Mouse (Mus musculus) heart, postnatal 0 days (tissue): ENCODE data around the gene Strn3. TPM values are rescaled to one million over a fixed set of nuclear protein-coding genes. Genes with fewer than 3 reads are reported as not detected.

ENCODE experiments used
- ATAC-seq: fragments of 200-750 bp; cut with Nextera tagmentation; 2 replicates; pipeline ENCODE4 v1.8.0; 2017; ENCODE audit warnings: low read depth, moderate number of reproducible peaks, moderate library complexity; ENCODE audit not compliant: insufficient read depth
- DNase-seq: peaks from one replicate; pipeline ENCODE4 v3.0.0-alpha.2; 2016; ENCODE audit warnings: low spot score
- H3K27ac ChIP-seq: fragments of 300-500 bp; sonication (generic); 2 replicates; pipeline ENCODE4 v1.5.1; 2014; ENCODE audit warnings: low read depth, mild to moderate bottlenecking
- H3K27me3 ChIP-seq: fragments of 300-500 bp; sonication (generic); 2 replicates; pipeline ENCODE4 v1.6.1; 2014; ENCODE audit warnings: low read length, mixed read lengths; ENCODE audit not compliant: control insufficient read depth, insufficient read depth
- H3K36me3 ChIP-seq: fragments of 300-500 bp; sonication (generic); replicated peaks from 2 replicates; pipeline ENCODE4 v1.6.1; 2014; ENCODE audit warnings: low read length, mixed read lengths; ENCODE audit not compliant: control insufficient read depth, insufficient read depth
- H3K4me1 ChIP-seq: fragments of 300-500 bp; sonication (generic); 2 replicates; pipeline ENCODE4 v1.6.1; 2014; ENCODE audit warnings: antibody characterized with exemption; ENCODE audit not compliant: control insufficient read depth, insufficient read depth
- H3K4me2 ChIP-seq: fragments of 300-500 bp; sonication (generic); 2 replicates; pipeline ENCODE4 v1.6.1; 2014; ENCODE audit warnings: low read depth, mild to moderate bottlenecking, low read length, moderate library complexity
- H3K4me3 ChIP-seq: fragments of 300-500 bp; sonication (generic); 2 replicates; pipeline ENCODE4 v1.5.1; 2014; ENCODE audit warnings: low read depth, low read length
- H3K9ac ChIP-seq: fragments of 300-500 bp; sonication (generic); replicated peaks from 2 replicates; pipeline ENCODE4 v1.6.1; 2014; ENCODE audit warnings: low read depth, low read length, mixed read lengths
- H3K9me3 ChIP-seq: fragments of 300-500 bp; sonication (generic); replicated peaks from 2 replicates; pipeline ENCODE4 v1.6.1; 2016; ENCODE audit warnings: low read length; ENCODE audit not compliant: control insufficient read depth
- CTCF ChIP-seq: IDR thresholded peaks from 2 replicates; pipeline ENCODE4 v1.5.1; 2016; ENCODE audit warnings: antibody characterized with exemption, control low read depth, low read depth
- EP300 ChIP-seq: IDR thresholded peaks from 2 replicates; pipeline ENCODE4 v1.6.1; 2016; ENCODE audit warnings: antibody characterized with exemption, low read depth
- WGBS: fragments of 180-500 bp; shearing (Covaris S2); extraction: QIAGEN DNeasy Blood & Tissue Kit; methylation state at CpG from one replicate; pipeline ENCODE4 v1.1.7; 2014; 5-methylcytosine and 5-hydroxymethylcytosine counted together
- polyA plus RNA-seq: library from polyadenylated mRNA; unstranded; fragments of >200 nt; fragmentation: Nextera tagmentation; extraction: Ambion mirVana; gene quantifications from 2 replicates; pipeline ENCODE4 v1.2.1, GENCODE M21; 2015
- total RNA-seq: library from RNA; depleted of rRNA; stranded (reverse); fragments of >200 nt; gene quantifications from 2 replicates; pipeline ENCODE4 v1.2.3, GENCODE M21; 2014; ENCODE audit warnings: low replicate concordance; rRNA removed

The Strn3 gene
- total RNA-seq (69.6 and 73.5 TPM in 2 replicates), polyA plus RNA-seq (37.1 and 37.4 TPM in 2 replicates)

GRCm38 (mm10) chr12:51691845-51692632, at the start of gene Strn3:
Gene Strn3 (minus strand): TSS chr12:51691897.
- Histone ChIP-seq H3K4me2 (peak within 1 kb of the TSS; percentile 88), H3K4me3 (peak within 1 kb of the TSS; percentile 96), H3K27me3 (no peaks in the 10 kb centered on the region), H3K9me3 (no peaks in the 10 kb centered on the region), H3K36me3 (no peaks in the 10 kb centered on the region), H3K9ac (peak within 1 kb of the TSS; percentile 99), H3K27ac (peak within 1 kb of the TSS; percentile 100), H3K4me1 (peaks cover 25% of the 10 kb centered on the region)
- DNase-seq (peak; percentile 99), ATAC-seq (peak; percentile 94)
- TF ChIP-seq EP300 = peak; percentile 55; the same call in 1 of the 2 replicates
- TF ChIP-seq CTCF = no peak
- under 1% methylated on average over 46 of the region's 56 CpGs for WGBS

GRCm38 (mm10) chr12:51736807-51737206, 45.1 kb upstream of the Strn3 start:
- no peaks in the 10 kb centered on the region for H3K36me3 ChIP-seq
- no peak for ATAC-seq
- H3K27ac ChIP-seq = no peak overlapping the region; the same call in 1 of the 2 replicates
- 0 out of 2 replicates have a peak overlapping the region, but pooled peaks have one; percentile 25 for H3K9ac ChIP-seq
- DNase-seq = no peak
- TF ChIP-seq EP300 (no peak), CTCF (no peak)
- no peaks in the 10 kb centered on the region for H3K9me3 ChIP-seq
- H3K27me3 ChIP-seq = no peaks in the 10 kb centered on the region
- no peak overlapping the region for H3K4me3 ChIP-seq
- WGBS = 85% methylated on average over 1 of the region's 1 CpGs
- H3K4me1 ChIP-seq = peaks cover 17% of the 10 kb centered on the region
- no peak overlapping the region for H3K4me2 ChIP-seq

DNA sequence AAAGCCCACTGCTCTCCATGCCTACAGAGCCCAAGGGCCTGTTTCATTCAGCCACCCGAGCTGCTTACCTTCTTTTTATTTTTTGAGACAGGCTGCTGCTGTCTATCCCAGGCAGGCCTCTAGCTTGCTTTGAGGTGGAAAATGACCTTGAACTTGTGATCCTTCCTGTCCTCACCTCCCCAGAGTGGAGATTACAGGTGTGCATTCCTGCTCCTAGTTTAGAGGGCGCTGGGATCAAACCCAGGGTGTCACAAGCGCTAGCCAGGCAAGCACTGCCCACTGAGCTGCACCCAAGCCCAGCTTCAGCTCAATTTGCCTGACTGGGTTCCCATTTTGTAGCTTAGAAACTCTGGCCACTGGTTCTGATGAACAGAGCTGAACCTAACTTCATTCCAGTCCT, 44.7 kb upstream of the Strn3 start:
- Histone ChIP-seq H3K27me3 (no peaks in the 10 kb centered on the region), H3K27ac (peak overlapping the region; percentile 66), H3K4me3 (no peak overlapping the region), H3K4me2 (no peak overlapping the region), H3K4me1 (peaks cover 17% of the 10 kb centered on the region), H3K9me3 (no peaks in the 10 kb centered on the region), H3K9ac (0 out of 2 replicates have a peak overlapping the region, but pooled peaks have one; percentile 25), H3K36me3 (no peaks in the 10 kb centered on the region)
- 34% methylated on average over 3 of the region's 3 CpGs for WGBS
- TF ChIP-seq EP300 (no peak), CTCF (no peak)
- DNase-seq (no peak), ATAC-seq (no peak)

GRCm38 (mm10) chr12:51735840-51736271, 44.2 kb upstream of the Strn3 start:
- TF ChIP-seq CTCF = no peak
- no peak for TF ChIP-seq EP300
- ATAC-seq (peak; percentile 50), DNase-seq (peak; percentile 31)
- Histone ChIP-seq H3K4me1 (peaks cover 17% of the 10 kb centered on the region), H3K27ac (peak overlapping the region; percentile 66), H3K4me3 (no peak overlapping the region), H3K27me3 (no peaks in the 10 kb centered on the region), H3K9me3 (no peaks in the 10 kb centered on the region), H3K36me3 (no peaks in the 10 kb centered on the region), H3K4me2 (no peak overlapping the region), H3K9ac (no peak overlapping the region)
- WGBS = 24% methylated on average over 7 of the region's 7 CpGs

DNA sequence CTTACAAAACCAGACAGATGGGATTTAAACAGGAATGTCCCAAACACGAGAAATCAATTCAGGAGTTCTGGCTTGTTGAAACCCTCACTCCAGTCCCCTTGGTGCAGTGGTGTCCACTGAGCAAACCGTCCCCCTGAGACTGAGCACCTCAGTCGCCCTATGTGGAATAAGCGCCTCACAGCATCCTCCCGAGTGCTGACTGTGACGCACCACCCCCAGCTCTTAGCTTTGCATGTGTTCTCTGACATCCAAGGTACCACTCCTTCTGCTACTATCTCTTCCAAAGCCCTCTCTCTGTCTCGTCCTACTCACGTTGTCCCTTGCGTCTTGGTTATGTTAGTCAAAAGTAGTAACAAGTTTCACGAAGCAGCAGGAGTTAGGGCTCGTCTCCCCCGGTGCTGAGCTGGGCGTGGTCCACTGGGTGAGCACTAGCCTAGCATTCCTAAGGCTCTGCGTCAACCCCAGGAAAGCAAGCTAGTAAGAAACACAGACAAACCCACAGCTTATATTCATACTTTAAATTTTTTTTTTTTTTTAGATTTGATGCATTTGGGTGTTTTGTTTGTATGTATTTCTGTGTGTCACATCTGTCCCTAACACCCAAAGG, 43.0 kb upstream of the Strn3 start:
- no peak for DNase-seq
- Histone ChIP-seq H3K27ac (peak overlapping the region; percentile 66), H3K4me2 (no peak overlapping the region), H3K9ac (no peak overlapping the region), H3K36me3 (no peaks in the 10 kb centered on the region), H3K4me3 (no peak overlapping the region), H3K4me1 (peaks cover 19% of the 10 kb centered on the region), H3K9me3 (no peaks in the 10 kb centered on the region), H3K27me3 (no peaks in the 10 kb centered on the region)
- no peak for TF ChIP-seq CTCF
- TF ChIP-seq EP300 = no peak
- WGBS = 62% methylated on average over 14 of the region's 14 CpGs
- ATAC-seq = no peak
